Mouse (Mus musculus) bone marrow macrophage, adult 2 months (primary cell): ENCODE measurements around the gene Cdc14b.

Experiments used
- CTCF ChIP-seq: IDR thresholded peaks from 2 replicates; pipeline ENCODE4 v1.5.1; 2012; ENCODE audit warnings: low read depth, mild to moderate bottlenecking, low read length, moderate library complexity
- POLR2A ChIP-seq: IDR thresholded peaks from 2 replicates; pipeline ENCODE4 v1.6.1; 2012; ENCODE audit warnings: mild to moderate bottlenecking, low read depth, low read length, borderline replicate concordance

- TF ChIP-seq POLR2A (no peak), CTCF (no peak)
Measured at GRCm38 (mm10) chr13:64198310-64198709, 76.8 kb downstream of the Cdc14b start.
